Mouse (Mus musculus): ENCODE results near the gene Cdc42se2. TPM values are rescaled to one million over a fixed set of nuclear protein-coding genes. Genes with fewer than 3 reads are reported as not detected.

The Cdc42se2 gene
- polyA plus RNA-seq, 1 experiment from 2014 or later, result 88.6 TPM

GRCm38 (mm10) chr11:54775628-54776366, 11.7 kb downstream of the Cdc42se2 start:
- WGBS, result 61% methylated on average over 4 of the region's 4 CpGs
- no peak overlapping the region for H3K27ac ChIP-seq (ENCODE audit: low read length)
- H3K9me3 ChIP-seq (ENCODE audit: control insufficient read depth, low read depth, low read length), result no peaks in the 10 kb centered on the region
- H3K4me1 ChIP-seq (ENCODE audit: control insufficient read depth, insufficient read depth, low read length), result peaks cover 22% of the 10 kb centered on the region
- no peak overlapping the region for H3K4me3 ChIP-seq (ENCODE audit: low read depth, low read length)
- no peaks in the 10 kb centered on the region for H3K27me3 ChIP-seq (ENCODE audit: control insufficient read depth, insufficient read depth, low read length)
- ATAC-seq (ENCODE audit: insufficient number of reproducible peaks, insufficient read depth, low FRiP score, low read depth), result no peak
- H3K9ac ChIP-seq (replicated peaks; ENCODE audit: low read depth, low read length), result no peak overlapping the region
- no peaks in the 10 kb centered on the region for H3K36me3 ChIP-seq (ENCODE audit: control insufficient read depth, insufficient read depth, low read length)
- no peak overlapping the region for H3K4me2 ChIP-seq (replicated peaks; ENCODE audit: low read depth, low read length)

GRCm38 (mm10) chr11:54774282-54775078, 13.0 kb downstream of the Cdc42se2 start:
- peak overlapping the region; percentile 39; the same call in 1 of the 2 replicates for H3K27ac ChIP-seq (ENCODE audit: low read length)
- no peaks in the 10 kb centered on the region for H3K9me3 ChIP-seq (ENCODE audit: control insufficient read depth, low read depth, low read length)
- H3K4me2 ChIP-seq (replicated peaks; ENCODE audit: low read depth, low read length), result no peak overlapping the region
- ATAC-seq (ENCODE audit: insufficient number of reproducible peaks, insufficient read depth, low FRiP score, low read depth), result no peak
- no peak overlapping the region for H3K4me3 ChIP-seq (ENCODE audit: low read depth, low read length)
- H3K27me3 ChIP-seq (ENCODE audit: control insufficient read depth, insufficient read depth, low read length), result no peaks in the 10 kb centered on the region
- H3K36me3 ChIP-seq (ENCODE audit: control insufficient read depth, insufficient read depth, low read length), result no peaks in the 10 kb centered on the region
- WGBS, result 66% methylated on average over 7 of the region's 7 CpGs
- no peak overlapping the region for H3K9ac ChIP-seq (replicated peaks; ENCODE audit: low read depth, low read length)
- peaks cover 22% of the 10 kb centered on the region for H3K4me1 ChIP-seq (ENCODE audit: control insufficient read depth, insufficient read depth, low read length)

GRCm38 (mm10) chr11:54771549-54771948, 15.9 kb downstream of the Cdc42se2 start:
- no peak for ATAC-seq (ENCODE audit: insufficient number of reproducible peaks, insufficient read depth, low FRiP score, low read depth)
- no peak overlapping the region for H3K4me3 ChIP-seq (ENCODE audit: low read depth, low read length)
- H3K4me1 ChIP-seq (ENCODE audit: control insufficient read depth, insufficient read depth, low read length), result peaks cover 10% of the 10 kb centered on the region; the same call in 1 of the 2 replicates
- H3K9me3 ChIP-seq (ENCODE audit: control insufficient read depth, low read depth, low read length), result no peaks in the 10 kb centered on the region
- H3K27me3 ChIP-seq (ENCODE audit: control insufficient read depth, insufficient read depth, low read length), result no peaks in the 10 kb centered on the region
- no peaks in the 10 kb centered on the region for H3K36me3 ChIP-seq (ENCODE audit: control insufficient read depth, insufficient read depth, low read length)
- no peak overlapping the region for H3K27ac ChIP-seq (ENCODE audit: low read length)
- no peak overlapping the region for H3K9ac ChIP-seq (replicated peaks; ENCODE audit: low read depth, low read length)
- no peak overlapping the region for H3K4me2 ChIP-seq (replicated peaks; ENCODE audit: low read depth, low read length)

- 84% methylated on average over 5 of the region's 5 CpGs for WGBS
- H3K9ac ChIP-seq (replicated peaks; ENCODE audit: low read depth, low read length), result no peak overlapping the region
- H3K4me1 ChIP-seq (ENCODE audit: control insufficient read depth, insufficient read depth, low read length), result peaks cover 9% of the 10 kb centered on the region; the same call in 1 of the 2 replicates
- no peak overlapping the region for H3K27ac ChIP-seq (ENCODE audit: low read length)
- no peaks in the 10 kb centered on the region for H3K9me3 ChIP-seq (ENCODE audit: control insufficient read depth, low read depth, low read length)
- H3K4me2 ChIP-seq (replicated peaks; ENCODE audit: low read depth, low read length), result no peak overlapping the region
- H3K27me3 ChIP-seq (ENCODE audit: control insufficient read depth, insufficient read depth, low read length), result no peaks in the 10 kb centered on the region
- no peaks in the 10 kb centered on the region for H3K36me3 ChIP-seq (ENCODE audit: control insufficient read depth, insufficient read depth, low read length)
- H3K4me3 ChIP-seq (ENCODE audit: low read depth, low read length), result no peak overlapping the region
- ATAC-seq (ENCODE audit: insufficient number of reproducible peaks, insufficient read depth, low FRiP score, low read depth), result no peak
These were observed 17.6 kb downstream of the Cdc42se2 start for GRCm38 (mm10) chr11:54769843-54770242.

GRCm38 (mm10) chr11:54768116-54768690, 19.3 kb downstream of the Cdc42se2 start:
- H3K4me2 ChIP-seq (replicated peaks; ENCODE audit: low read depth, low read length), result no peak overlapping the region
- WGBS, result 85% methylated on average over 3 of the region's 3 CpGs
- no peak overlapping the region for H3K27ac ChIP-seq (ENCODE audit: low read length)

GRCm38 (mm10) chr11:54764759-54765158, 22.7 kb downstream of the Cdc42se2 start:
- Histone ChIP-seq H3K4me3 (ENCODE audit: low read depth, low read length) (no peak overlapping the region), H3K4me2 (replicated peaks; ENCODE audit: low read depth, low read length) (no peak overlapping the region), H3K27ac (ENCODE audit: low read length) (no peak overlapping the region), H3K4me1 (ENCODE audit: control insufficient read depth, insufficient read depth, low read length) (peaks cover 4% of the 10 kb centered on the region; the same call in 1 of the 2 replicates), H3K9me3 (ENCODE audit: control insufficient read depth, low read depth, low read length) (no peaks in the 10 kb centered on the region), H3K27me3 (ENCODE audit: control insufficient read depth, insufficient read depth, low read length) (no peaks in the 10 kb centered on the region), H3K36me3 (ENCODE audit: control insufficient read depth, insufficient read depth, low read length) (no peaks in the 10 kb centered on the region), H3K9ac (replicated peaks; ENCODE audit: low read depth, low read length) (no peak overlapping the region)
- WGBS, result 87% methylated on average over 1 of the region's 1 CpGs
- no peak for ATAC-seq (ENCODE audit: insufficient number of reproducible peaks, insufficient read depth, low FRiP score, low read depth)

More at GRCm38 (mm10) chr11:54768116-54768690, 19.3 kb downstream of the Cdc42se2 start:
- no peaks in the 10 kb centered on the region for H3K36me3 ChIP-seq (ENCODE audit: control insufficient read depth, insufficient read depth, low read length)
- peaks cover 7% of the 10 kb centered on the region; the same call in 1 of the 2 replicates for H3K4me1 ChIP-seq (ENCODE audit: control insufficient read depth, insufficient read depth, low read length)
- H3K4me3 ChIP-seq (ENCODE audit: low read depth, low read length), result no peak overlapping the region
- no peak overlapping the region for H3K9ac ChIP-seq (replicated peaks; ENCODE audit: low read depth, low read length)
- no peak for ATAC-seq (ENCODE audit: insufficient number of reproducible peaks, insufficient read depth, low FRiP score, low read depth)
- H3K27me3 ChIP-seq (ENCODE audit: control insufficient read depth, insufficient read depth, low read length), result no peaks in the 10 kb centered on the region
- H3K9me3 ChIP-seq (ENCODE audit: control insufficient read depth, low read depth, low read length), result no peaks in the 10 kb centered on the region

GRCm38 (mm10) chr11:54764026-54764425, 23.4 kb downstream of the Cdc42se2 start:
- WGBS, result 70% methylated on average over 3 of the region's 3 CpGs
- no peak for ATAC-seq (ENCODE audit: insufficient number of reproducible peaks, insufficient read depth, low FRiP score, low read depth)
- H3K36me3 ChIP-seq (ENCODE audit: control insufficient read depth, insufficient read depth, low read length), result no peaks in the 10 kb centered on the region
- peaks cover 4% of the 10 kb centered on the region; the same call in 1 of the 2 replicates for H3K4me1 ChIP-seq (ENCODE audit: control insufficient read depth, insufficient read depth, low read length)
- H3K27ac ChIP-seq (ENCODE audit: low read length), result no peak overlapping the region
- H3K4me2 ChIP-seq (replicated peaks; ENCODE audit: low read depth, low read length), result no peak overlapping the region
- no peaks in the 10 kb centered on the region for H3K27me3 ChIP-seq (ENCODE audit: control insufficient read depth, insufficient read depth, low read length)
- H3K9me3 ChIP-seq (ENCODE audit: control insufficient read depth, low read depth, low read length), result no peaks in the 10 kb centered on the region
- no peak overlapping the region for H3K9ac ChIP-seq (replicated peaks; ENCODE audit: low read depth, low read length)
- no peak overlapping the region for H3K4me3 ChIP-seq (ENCODE audit: low read depth, low read length)

GRCm38 (mm10) chr11:54762735-54763134, 24.7 kb downstream of the Cdc42se2 start:
- WGBS, result 83% methylated on average over 5 of the region's 5 CpGs
- no peak overlapping the region for H3K4me2 ChIP-seq (replicated peaks; ENCODE audit: low read depth, low read length)
- no peaks in the 10 kb centered on the region for H3K36me3 ChIP-seq (ENCODE audit: control insufficient read depth, insufficient read depth, low read length)
- ATAC-seq (ENCODE audit: insufficient number of reproducible peaks, insufficient read depth, low FRiP score, low read depth), result no peak
- no peak overlapping the region for H3K9ac ChIP-seq (replicated peaks; ENCODE audit: low read depth, low read length)
- H3K27ac ChIP-seq (ENCODE audit: low read length), result no peak overlapping the region
- H3K4me3 ChIP-seq (ENCODE audit: low read depth, low read length), result no peak overlapping the region
- peaks cover 7% of the 10 kb centered on the region; the same call in 1 of the 2 replicates for H3K4me1 ChIP-seq (ENCODE audit: control insufficient read depth, insufficient read depth, low read length)
- H3K9me3 ChIP-seq (ENCODE audit: control insufficient read depth, low read depth, low read length), result no peaks in the 10 kb centered on the region
- no peaks in the 10 kb centered on the region for H3K27me3 ChIP-seq (ENCODE audit: control insufficient read depth, insufficient read depth, low read length)
